Mouse (Mus musculus): ENCODE measurements at regions not wholly inside any gene's neighbourhood (a gene's known extent, or its start where the extent isn't known, plus 50 kb on each side); places are given as distances from the start of the nearest gene placed in this dataset.

DNA sequence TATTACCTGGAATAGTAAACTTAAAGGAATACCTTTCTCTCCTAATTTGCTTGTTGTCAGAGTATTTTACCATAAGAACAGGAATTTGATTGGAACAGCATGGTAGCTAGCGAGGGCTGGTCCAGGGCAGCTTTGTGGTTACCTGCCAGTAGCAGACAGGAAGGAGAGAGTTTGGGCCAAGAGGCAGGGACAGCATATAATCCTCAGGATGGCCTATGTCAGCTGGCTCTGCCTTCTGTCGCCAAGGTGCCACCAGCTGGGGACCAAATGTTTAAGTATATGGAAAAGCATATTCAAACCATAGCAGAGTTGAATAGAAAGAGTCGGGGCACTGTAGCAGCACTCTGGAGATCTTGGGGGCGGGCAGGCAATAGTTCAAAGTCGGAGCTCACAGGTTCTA is 274.8 kb upstream of the Mtpn start:
- no peak for TF ChIP-seq POLR2A (IDR thresholded peaks at IDR 0.05; ENCODE audit: insufficient read depth, low read length)
- Histone ChIP-seq H3K27me3 (ENCODE audit: control insufficient read depth, insufficient read depth, low read length, poor library complexity, severe bottlenecking) (no peaks in the 10 kb centered on the region), H3K9me3 (replicated peaks; ENCODE audit: control insufficient read depth, insufficient read depth, low read length, poor library complexity, severe bottlenecking) (peaks cover 3% of the 10 kb centered on the region; the same call in 1 of the 2 replicates), H3K4me1 (ENCODE audit: control insufficient read depth, insufficient read depth, low read length) (no peaks in the 10 kb centered on the region), H3K27ac (ENCODE audit: insufficient read depth, low read length) (no peak overlapping the region), H3K4me3 (ENCODE audit: low read depth, low read length) (no peak overlapping the region), H3K9ac (ENCODE audit: low read depth, poor library complexity, severe bottlenecking) (no peak overlapping the region), H3K36me3 (ENCODE audit: control insufficient read depth, insufficient read depth, low read length, poor library complexity, severe bottlenecking) (no peaks in the 10 kb centered on the region)

DNA sequence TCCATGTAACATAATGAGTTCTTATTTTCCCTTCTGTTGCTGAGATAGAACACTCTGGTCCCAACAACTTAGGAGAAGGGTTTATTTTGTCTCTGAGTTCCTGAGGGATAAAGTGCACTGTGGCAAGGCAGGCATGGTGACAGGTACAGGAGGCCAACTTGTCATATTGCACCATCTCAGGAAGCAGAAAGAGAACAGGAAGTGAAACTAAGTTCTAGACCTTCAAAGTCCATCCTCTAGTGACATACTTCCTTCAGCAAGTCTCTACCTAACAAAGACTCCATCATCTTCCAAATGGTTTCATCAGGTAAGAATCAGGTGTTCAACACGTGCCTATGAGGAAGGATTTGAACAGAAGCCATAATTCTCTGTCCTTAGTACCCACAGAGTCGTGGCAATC is 266.1 kb upstream of the Mtpn start:
- no peak overlapping the region for H3K4me3 ChIP-seq (ENCODE audit: low read depth, low read length)
- TF ChIP-seq CTCF (IDR thresholded peaks at IDR 0.05; ENCODE audit: low read depth, low read length) = no peak
- TF ChIP-seq POLR2A (IDR thresholded peaks at IDR 0.05; ENCODE audit: insufficient read depth, low read length) = no peak
- TF ChIP-seq EP300 (IDR thresholded peaks at IDR 0.05; ENCODE audit: insufficient read depth, low read depth, low read length) = no peak
- H3K9me3 ChIP-seq (replicated peaks; ENCODE audit: control insufficient read depth, insufficient read depth, low read length, poor library complexity, severe bottlenecking) = peaks cover 3% of the 10 kb centered on the region; the same call in 1 of the 2 replicates
- H3K4me1 ChIP-seq (ENCODE audit: control insufficient read depth, insufficient read depth, low read length) = no peaks in the 10 kb centered on the region
- H3K36me3 ChIP-seq (ENCODE audit: control insufficient read depth, insufficient read depth, low read length, poor library complexity, severe bottlenecking) = no peaks in the 10 kb centered on the region
- H3K9ac ChIP-seq (ENCODE audit: low read depth, poor library complexity, severe bottlenecking) = no peak overlapping the region
- no peaks in the 10 kb centered on the region for H3K27me3 ChIP-seq (ENCODE audit: control insufficient read depth, insufficient read depth, low read length, poor library complexity, severe bottlenecking)
- no peak overlapping the region for H3K27ac ChIP-seq (ENCODE audit: insufficient read depth, low read length)

DNA sequence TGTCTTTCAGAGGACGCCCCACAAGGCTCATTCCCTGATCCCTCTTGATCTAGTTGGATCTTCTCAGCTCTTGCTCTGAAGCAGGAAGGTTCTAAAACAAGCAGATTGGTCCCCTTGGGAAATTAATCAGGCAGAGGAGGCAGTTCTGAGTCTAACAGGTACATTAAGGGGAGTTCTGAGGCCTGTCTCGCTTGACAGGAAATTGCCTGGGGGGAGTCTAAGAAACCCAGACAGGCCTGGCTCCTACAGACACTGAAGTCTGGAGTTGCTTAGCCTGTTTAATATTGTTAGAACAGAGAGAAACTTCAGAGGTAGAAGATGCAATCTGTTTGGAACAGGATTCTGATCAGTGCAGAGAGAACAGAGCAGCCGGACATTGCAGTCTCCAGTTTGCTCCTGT is 264.4 kb upstream of the Mtpn start:
- Histone ChIP-seq H3K9ac (ENCODE audit: low read depth, poor library complexity, severe bottlenecking) (no peak overlapping the region), H3K36me3 (ENCODE audit: control insufficient read depth, insufficient read depth, low read length, poor library complexity, severe bottlenecking) (no peaks in the 10 kb centered on the region), H3K4me3 (ENCODE audit: low read depth, low read length) (no peak overlapping the region), H3K27ac (ENCODE audit: insufficient read depth, low read length) (no peak overlapping the region), H3K4me1 (ENCODE audit: control insufficient read depth, insufficient read depth, low read length) (no peaks in the 10 kb centered on the region), H3K27me3 (ENCODE audit: control insufficient read depth, insufficient read depth, low read length, poor library complexity, severe bottlenecking) (no peaks in the 10 kb centered on the region), H3K9me3 (replicated peaks; ENCODE audit: control insufficient read depth, insufficient read depth, low read length, poor library complexity, severe bottlenecking) (no peaks in the 10 kb centered on the region)
- no peak for TF ChIP-seq POLR2A (IDR thresholded peaks at IDR 0.05; ENCODE audit: insufficient read depth, low read length)
- no peak for TF ChIP-seq EP300 (IDR thresholded peaks at IDR 0.05; ENCODE audit: insufficient read depth, low read depth, low read length)
- no peak for TF ChIP-seq CTCF (IDR thresholded peaks at IDR 0.05; ENCODE audit: low read depth, low read length)

DNA sequence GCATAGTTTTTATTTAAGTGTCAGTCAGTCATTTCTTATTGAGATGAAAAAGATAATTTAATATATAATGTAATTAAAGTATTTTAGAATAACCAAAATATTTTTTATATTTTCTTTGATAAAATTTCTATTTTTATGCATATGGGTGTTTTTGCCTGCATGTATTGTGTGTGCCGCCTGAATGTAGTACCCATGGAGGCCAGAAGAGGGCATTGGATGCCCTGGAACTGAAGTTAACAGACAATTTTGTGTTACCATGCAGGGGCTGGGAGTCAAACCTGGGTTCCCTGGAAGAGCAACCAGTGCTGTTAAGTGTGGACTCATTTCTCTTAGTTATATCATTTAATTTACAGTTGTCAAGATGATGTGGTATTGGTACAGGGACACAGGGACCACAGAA is 240.0 kb upstream of the Mtpn start:
- no peak overlapping the region for H3K27ac ChIP-seq (ENCODE audit: insufficient read depth, low read length)
- no peak overlapping the region for H3K9ac ChIP-seq (ENCODE audit: low read depth, poor library complexity, severe bottlenecking)
- no peaks in the 10 kb centered on the region for H3K9me3 ChIP-seq (replicated peaks; ENCODE audit: control insufficient read depth, insufficient read depth, low read length, poor library complexity, severe bottlenecking)
- H3K4me1 ChIP-seq (ENCODE audit: control insufficient read depth, insufficient read depth, low read length) = no peaks in the 10 kb centered on the region
- H3K36me3 ChIP-seq (ENCODE audit: control insufficient read depth, insufficient read depth, low read length, poor library complexity, severe bottlenecking) = no peaks in the 10 kb centered on the region
- no peak overlapping the region for H3K4me3 ChIP-seq (ENCODE audit: low read depth, low read length)
- no peaks in the 10 kb centered on the region for H3K27me3 ChIP-seq (ENCODE audit: control insufficient read depth, insufficient read depth, low read length, poor library complexity, severe bottlenecking)
- TF ChIP-seq POLR2A (IDR thresholded peaks at IDR 0.05; ENCODE audit: insufficient read depth, low read length) (no peak), EP300 (IDR thresholded peaks at IDR 0.05; ENCODE audit: insufficient read depth, low read depth, low read length) (no peak), CTCF (IDR thresholded peaks at IDR 0.05; ENCODE audit: low read depth, low read length) (peak; percentile 29)

DNA sequence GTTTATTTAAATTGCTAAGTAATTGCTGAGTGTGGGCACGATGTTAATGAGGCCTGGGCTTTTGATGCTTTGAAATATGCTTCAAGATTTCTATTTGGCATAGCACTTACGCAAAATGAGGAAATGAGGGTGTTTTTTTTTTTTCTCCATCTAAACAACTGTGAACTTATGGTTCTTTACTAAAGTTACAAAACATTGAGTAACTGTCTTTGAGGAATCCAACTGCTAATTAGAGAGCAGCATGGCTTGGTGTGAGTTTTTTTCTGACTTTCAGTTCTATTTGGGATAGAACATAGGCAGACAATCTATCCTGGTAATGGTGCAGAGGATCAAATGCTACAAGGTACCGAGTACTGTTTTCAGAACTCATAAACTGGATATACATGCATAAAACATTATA is 231.2 kb upstream of the Mtpn start:
- Histone ChIP-seq H3K36me3 (ENCODE audit: control insufficient read depth, insufficient read depth, low read length, poor library complexity, severe bottlenecking) (no peaks in the 10 kb centered on the region), H3K9ac (ENCODE audit: low read depth, poor library complexity, severe bottlenecking) (no peak overlapping the region), H3K27ac (ENCODE audit: insufficient read depth, low read length) (no peak overlapping the region), H3K9me3 (replicated peaks; ENCODE audit: control insufficient read depth, insufficient read depth, low read length, poor library complexity, severe bottlenecking) (no peaks in the 10 kb centered on the region), H3K4me1 (ENCODE audit: control insufficient read depth, insufficient read depth, low read length) (no peaks in the 10 kb centered on the region), H3K4me3 (ENCODE audit: low read depth, low read length) (no peak overlapping the region), H3K27me3 (ENCODE audit: control insufficient read depth, insufficient read depth, low read length, poor library complexity, severe bottlenecking) (no peaks in the 10 kb centered on the region)
- TF ChIP-seq CTCF (IDR thresholded peaks at IDR 0.05; ENCODE audit: low read depth, low read length) = no peak
- no peak for TF ChIP-seq POLR2A (IDR thresholded peaks at IDR 0.05; ENCODE audit: insufficient read depth, low read length)
- no peak for TF ChIP-seq EP300 (IDR thresholded peaks at IDR 0.05; ENCODE audit: insufficient read depth, low read depth, low read length)

DNA sequence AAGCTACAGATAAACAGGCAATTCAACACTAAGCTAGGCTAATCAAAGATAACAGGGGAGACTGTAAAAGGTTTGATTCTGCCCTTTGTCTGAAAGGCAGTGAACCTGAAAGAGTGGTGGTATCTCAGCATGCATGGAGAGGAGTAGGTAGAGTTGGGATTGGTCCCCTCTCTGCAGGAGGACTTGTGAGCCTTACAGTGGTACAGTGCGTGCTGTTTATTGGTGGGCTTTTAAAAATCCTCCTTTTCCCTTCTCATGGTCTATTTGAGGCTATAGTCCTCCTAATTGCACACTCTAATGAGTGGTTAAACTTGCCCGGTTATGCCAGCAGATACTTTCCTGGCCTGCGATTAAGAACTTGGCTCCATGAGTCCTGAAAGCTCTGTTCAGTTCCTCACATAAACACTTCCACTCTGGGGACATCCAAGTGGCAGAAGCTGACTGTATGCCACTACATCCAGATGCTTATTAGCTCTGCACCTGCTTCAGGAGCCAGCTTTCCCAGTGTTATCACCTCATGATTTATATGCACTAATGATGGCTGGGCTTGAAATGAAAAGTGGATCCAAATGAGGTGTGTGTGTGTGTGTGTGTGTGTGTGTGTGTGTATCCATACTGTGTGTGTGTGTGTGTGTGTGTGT is 220.0 kb upstream of the Mtpn start:
- no peaks in the 10 kb centered on the region for H3K36me3 ChIP-seq (ENCODE audit: control insufficient read depth, insufficient read depth, low read length, poor library complexity, severe bottlenecking)
- no peak overlapping the region for H3K27ac ChIP-seq (ENCODE audit: insufficient read depth, low read length)
- no peaks in the 10 kb centered on the region; the same call in 1 of the 2 replicates for H3K27me3 ChIP-seq (ENCODE audit: control insufficient read depth, insufficient read depth, low read length, poor library complexity, severe bottlenecking)
- no peak overlapping the region for H3K4me3 ChIP-seq (ENCODE audit: low read depth, low read length)
- no peaks in the 10 kb centered on the region for H3K4me1 ChIP-seq (ENCODE audit: control insufficient read depth, insufficient read depth, low read length)
- H3K9me3 ChIP-seq (replicated peaks; ENCODE audit: control insufficient read depth, insufficient read depth, low read length, poor library complexity, severe bottlenecking) = 0 out of 2 replicates have a peak, but pooled peaks cover 3% of the 10 kb centered on the region
- H3K9ac ChIP-seq (ENCODE audit: low read depth, poor library complexity, severe bottlenecking) = no peak overlapping the region
- TF ChIP-seq POLR2A (IDR thresholded peaks at IDR 0.05; ENCODE audit: insufficient read depth, low read length) = no peak
- TF ChIP-seq CTCF (IDR thresholded peaks at IDR 0.05; ENCODE audit: low read depth, low read length) = no peak
- TF ChIP-seq EP300 (IDR thresholded peaks at IDR 0.05; ENCODE audit: insufficient read depth, low read depth, low read length) = no peak
